Mouse (Mus musculus): ENCODE measurements around the gene Wdr5.

Wdr5 gene

GRCm38 (mm10) chr2:27514639-27515328 lies at the start of gene Wdr5:
Wdr5 (plus strand) TSS chr2:27515157.
- peak; percentile 93 for DNase-seq (ENCODE audit: low spot score)

- DNase-seq (ENCODE audit: low spot score) = no peak
Observed at GRCm38 (mm10) chr2:27469292-27469990, 45.5 kb upstream of the Wdr5 start.

DNA sequence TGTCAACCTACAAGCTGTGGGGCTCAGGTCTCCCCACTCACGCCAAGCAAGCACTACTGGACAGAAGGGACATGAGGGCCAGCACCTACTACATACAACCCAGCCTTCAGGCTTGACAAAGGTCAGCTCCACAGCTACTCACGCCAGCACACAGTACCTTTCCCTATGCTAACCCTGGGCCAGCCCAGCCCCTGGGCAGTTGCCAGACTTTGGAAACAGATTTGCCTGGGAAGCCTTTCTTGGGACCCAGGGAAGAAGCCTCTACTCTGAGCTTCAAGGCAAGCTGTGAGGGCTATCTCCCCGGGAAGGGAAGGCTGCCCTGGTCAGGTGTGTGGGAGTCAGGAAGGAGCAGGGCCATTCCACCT lies 45.0 kb upstream of the Wdr5 start:
- no peak for DNase-seq (ENCODE audit: low spot score)

DNA sequence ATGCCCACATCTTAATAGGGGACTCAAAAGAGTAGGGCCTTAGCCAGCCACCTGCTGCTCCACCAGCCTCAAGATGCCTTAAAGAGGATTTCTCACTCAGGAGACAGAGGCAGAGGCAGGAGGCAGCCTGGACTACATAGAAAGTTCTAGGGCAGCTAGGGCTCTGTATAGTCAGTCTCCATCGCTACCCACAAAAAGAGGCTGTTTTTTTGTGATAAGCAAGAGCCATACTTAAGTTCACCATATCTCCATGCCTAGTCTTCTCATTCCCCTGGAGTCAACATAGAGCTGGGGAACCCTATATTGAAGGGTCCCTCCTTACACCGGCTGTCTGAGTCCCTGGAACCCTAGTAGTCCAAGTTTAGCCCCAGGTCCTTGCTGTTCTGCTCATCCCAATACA lies 44.4 kb upstream of the Wdr5 start:
- no peak for DNase-seq (ENCODE audit: low spot score)

- no peak for DNase-seq (ENCODE audit: low spot score)
Observed at GRCm38 (mm10) chr2:27471170-27471584, 43.8 kb upstream of the Wdr5 start.

- no peak for DNase-seq (ENCODE audit: low spot score)
Observed at GRCm38 (mm10) chr2:27473061-27473765, 41.7 kb upstream of the Wdr5 start.

DNA sequence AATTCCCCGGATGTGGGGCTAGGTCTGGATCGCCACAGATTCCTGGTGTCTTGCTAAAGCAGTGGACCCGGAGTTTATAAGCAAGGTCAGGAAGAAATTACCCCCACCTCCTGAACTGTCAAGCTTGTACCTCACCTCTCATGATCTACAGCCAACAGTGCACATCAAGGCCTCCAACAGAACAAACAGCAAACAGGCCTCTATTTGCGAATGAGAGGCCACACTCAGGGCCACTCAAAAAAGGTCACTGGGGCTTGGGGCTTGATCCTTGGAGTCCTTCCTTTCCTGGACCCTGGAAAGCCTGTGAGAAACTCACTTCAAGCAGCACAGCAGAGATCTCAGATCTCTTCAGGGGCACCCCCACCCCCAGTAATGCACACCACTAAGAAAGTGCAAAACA lies 41.0 kb upstream of the Wdr5 start:
- DNase-seq (ENCODE audit: low spot score) = no peak

DNA sequence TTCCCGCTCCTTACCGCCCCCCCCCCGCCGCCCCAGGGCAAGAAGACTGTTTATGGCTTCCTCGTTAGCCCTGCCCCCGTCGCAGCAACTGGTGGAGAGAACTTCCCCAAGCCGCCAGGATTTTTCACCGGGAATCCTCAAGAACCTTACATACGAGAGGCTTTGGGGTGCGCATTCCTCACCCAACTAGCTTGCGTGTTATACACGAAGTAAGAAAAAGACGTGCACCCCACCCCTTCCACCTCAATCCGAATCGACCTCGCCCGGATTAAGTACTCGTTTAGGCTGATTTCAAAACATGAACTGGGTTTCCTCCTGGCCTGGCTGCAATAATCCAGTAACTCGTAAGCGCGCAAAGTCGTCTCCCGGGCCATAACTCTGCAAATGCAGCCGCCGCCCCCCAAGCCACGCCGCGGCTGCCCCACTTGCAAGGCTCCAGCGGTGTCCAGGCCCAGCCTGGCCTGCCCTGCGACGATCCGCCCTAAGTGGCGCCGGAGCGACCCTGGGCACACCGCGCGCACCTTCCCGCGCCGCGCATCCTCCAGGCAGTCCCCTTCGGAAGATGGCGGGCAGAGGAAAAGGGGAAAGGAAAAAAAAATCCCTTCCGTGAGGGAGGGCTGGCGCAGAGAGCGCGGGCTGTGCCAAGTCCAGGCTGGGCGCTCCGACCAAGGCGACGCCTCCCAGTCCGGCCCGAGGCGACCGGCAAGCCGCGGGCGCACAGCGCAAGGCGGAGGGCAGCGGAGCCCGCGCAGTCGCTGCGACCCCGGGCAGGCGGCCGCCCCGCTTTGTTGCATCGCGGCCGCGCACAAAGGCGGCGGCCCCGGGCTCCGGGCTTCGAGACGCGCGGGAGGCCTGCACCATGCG lies 40.1 kb upstream of the Wdr5 start:
- peak; percentile 23 for DNase-seq (ENCODE audit: low spot score)

GRCm38 (mm10) chr2:27475495-27476302 lies 39.3 kb upstream of the Wdr5 start:
- peak; percentile 78 for DNase-seq (ENCODE audit: low spot score)

GRCm38 (mm10) chr2:27476303-27477192 lies 38.4 kb upstream of the Wdr5 start:
- DNase-seq (ENCODE audit: low spot score) = no peak

- no peak for DNase-seq (ENCODE audit: low spot score)
Observed at GRCm38 (mm10) chr2:27479821-27480220, 35.1 kb upstream of the Wdr5 start.

DNA sequence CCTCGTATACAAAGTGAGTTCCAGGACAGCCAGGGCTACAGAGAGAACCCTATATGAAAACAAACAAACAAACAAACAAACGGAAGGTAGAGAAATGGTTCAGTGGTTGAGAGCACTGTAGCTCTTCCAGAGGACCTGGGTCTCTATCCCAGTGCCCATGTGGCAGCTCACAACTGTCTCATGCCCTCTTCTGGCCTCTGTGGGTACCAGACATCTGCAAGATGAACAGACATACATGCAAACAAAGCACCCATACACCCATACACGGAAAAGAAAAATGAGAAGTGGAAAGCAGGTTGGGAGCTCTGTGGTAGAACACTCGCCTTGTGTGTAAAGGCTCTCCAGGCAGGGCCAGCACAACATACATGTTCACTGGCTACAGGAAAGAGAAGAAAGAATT lies 34.6 kb upstream of the Wdr5 start:
- DNase-seq (ENCODE audit: low spot score) = no peak

- no peak for DNase-seq (ENCODE audit: low spot score)
Observed at GRCm38 (mm10) chr2:27482265-27482861, 32.6 kb upstream of the Wdr5 start.

DNA sequence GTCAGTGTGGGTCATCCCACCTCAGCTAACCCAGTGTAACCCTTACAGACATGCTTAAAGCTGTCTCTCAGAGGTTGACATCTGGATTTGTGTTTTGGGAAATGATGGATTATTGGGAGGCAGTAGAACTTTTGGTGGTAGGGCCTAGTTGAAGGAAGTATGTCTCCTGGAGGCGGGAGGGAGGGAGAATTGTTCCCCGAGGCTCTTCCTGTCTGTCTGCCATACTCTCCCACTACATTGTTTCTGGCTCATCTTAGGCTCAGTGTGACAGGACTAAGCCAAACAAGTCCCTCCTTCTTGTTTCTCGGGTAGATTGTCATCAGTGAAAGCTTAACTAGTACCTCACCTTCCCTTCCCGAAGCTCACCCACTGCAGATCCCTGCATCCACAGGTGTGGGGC lies 28.2 kb upstream of the Wdr5 start:
- DNase-seq (ENCODE audit: low spot score) = no peak

GRCm38 (mm10) chr2:27487336-27488049 lies 27.5 kb upstream of the Wdr5 start:
- no peak for DNase-seq (ENCODE audit: low spot score)

DNA sequence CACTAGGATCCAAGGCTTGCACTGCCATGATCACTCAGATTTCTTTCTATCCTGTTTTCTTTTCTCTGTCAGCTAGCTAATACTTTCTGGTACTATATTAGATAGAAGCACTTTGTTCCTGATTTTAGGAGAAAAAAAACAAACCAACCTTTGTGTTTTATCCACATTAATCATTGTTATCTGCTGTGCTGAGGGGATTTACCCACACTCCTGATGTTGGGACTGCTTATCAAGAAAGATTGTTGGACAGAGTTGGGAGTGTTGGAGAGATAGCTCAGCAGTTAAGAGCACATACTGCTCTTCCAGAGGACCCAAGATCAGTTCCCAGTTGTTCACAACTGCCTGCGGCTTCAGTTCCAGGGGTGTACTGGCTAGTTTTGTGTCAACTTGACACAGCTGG lies 26.6 kb upstream of the Wdr5 start:
- DNase-seq (ENCODE audit: low spot score) = no peak

DNA sequence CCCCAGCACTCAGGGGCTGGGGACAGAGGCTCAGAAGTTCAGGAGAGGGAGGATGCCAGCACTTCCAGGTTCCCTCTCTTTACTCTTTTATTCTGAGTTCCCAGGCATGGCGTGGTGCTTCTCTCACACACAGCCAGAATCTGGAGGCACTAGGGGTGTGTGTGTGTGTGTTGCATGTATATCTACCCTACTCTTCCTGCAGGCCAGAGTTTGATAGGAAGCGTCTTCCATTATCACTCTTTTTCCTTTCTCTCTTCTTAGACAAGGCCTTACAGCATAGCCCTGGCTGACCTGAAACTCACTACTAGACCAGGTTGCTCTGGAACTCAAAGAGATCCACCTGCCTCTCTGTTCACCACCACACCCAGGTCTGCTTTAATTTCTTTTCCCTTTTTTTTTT lies 24.0 kb upstream of the Wdr5 start:
- DNase-seq (ENCODE audit: low spot score) = no peak

GRCm38 (mm10) chr2:27493971-27494370 lies 21.0 kb upstream of the Wdr5 start:
- DNase-seq (ENCODE audit: low spot score) = no peak

DNA sequence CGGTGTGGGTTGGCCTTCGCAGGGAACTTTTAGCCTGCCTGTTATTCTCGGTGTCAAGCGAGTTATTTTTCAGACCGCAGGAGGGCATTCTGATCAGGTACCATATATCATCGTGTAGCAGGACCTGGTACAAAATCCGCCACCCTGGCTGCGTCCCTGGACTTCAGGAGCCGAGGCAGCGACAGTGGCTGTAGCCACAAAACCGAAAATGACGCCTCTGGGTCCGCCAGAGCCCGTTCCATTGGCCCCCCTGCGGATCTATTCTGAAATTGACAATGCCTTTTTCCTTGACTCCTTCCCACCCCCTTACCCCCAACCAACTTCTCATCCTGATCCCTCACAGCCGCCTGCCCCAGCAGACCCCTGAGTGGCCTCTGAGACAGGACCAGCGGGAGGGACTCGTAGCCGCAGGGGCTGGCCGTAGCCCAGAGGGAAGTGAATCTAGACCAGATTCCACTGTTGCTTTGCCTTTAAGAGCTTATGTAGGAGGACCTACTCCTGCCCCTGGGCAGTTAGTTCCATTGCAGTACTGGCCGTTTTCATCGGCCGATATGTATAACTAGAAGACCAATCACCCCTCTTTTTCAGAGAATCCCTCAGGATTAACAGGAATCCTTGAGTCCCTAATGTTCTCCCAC lies 18.4 kb upstream of the Wdr5 start:
- DNase-seq (ENCODE audit: low spot score) = no peak

Measured in spleen, adult 12 weeks (tissue).